Mouse (Mus musculus) E14TG2a.4 (cell line): Measurements from ENCODE around the gene Acsbg1.

Experiments
- CTCF ChIP-seq: conservative IDR thresholded peaks from 2 replicates; pipeline ENCODE4 v1.5.1; 2014; ENCODE audit warnings: low read length
- NANOG ChIP-seq: IDR thresholded peaks from 2 replicates; pipeline ENCODE4 v1.6.1; 2014; ENCODE audit warnings: borderline replicate concordance, low read length, mixed read lengths

DNA sequence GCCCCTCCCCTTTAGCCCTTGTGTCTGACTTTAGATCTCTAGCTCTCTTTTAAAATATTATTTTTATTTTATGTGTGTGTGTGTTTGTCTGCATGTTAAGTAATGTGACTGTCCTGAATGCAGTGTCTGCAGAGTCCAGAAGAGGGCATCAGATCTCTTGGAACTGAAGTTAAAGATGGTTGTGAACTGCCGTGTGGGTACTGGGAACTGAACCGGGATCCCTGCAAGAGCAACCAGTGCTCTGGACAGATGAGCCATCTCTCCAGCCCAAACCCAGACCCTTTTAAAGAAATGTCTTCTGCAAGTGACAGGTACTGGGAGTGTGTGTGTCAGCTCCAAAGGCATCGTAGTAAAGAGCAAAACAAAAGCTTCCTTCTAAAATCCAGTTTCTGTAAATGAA is 4.4 kb upstream of the Acsbg1 start:
- peak; percentile 23; the same call in 1 of the 2 replicates for TF ChIP-seq CTCF
- TF ChIP-seq NANOG: no peak
